Mouse (Mus musculus) embryonic facial prominence, embryonic 14.5 days (tissue): ENCODE measurements around the gene 3300002I08Rik. TPM values are rescaled to one million over a fixed set of nuclear protein-coding genes. Genes with fewer than 3 reads are reported as not detected.
"Not testable (repeated sequence)": the region's sequence is repeated elsewhere in the genome, so short reads cannot be mapped to it uniquely, and the experiment has no call there.

Experiments
- ATAC-seq: fragments of 200-750 bp; cut with Nextera tagmentation; 2 replicates; pipeline ENCODE4 v1.8.0; 2017; ENCODE audit warnings: low read depth, moderate number of reproducible peaks, moderate TSS enrichment
- DNase-seq: peaks from one replicate; pipeline ENCODE4 v3.0.0-alpha.2; 2015; ENCODE audit warnings: low spot score
- H3K27ac ChIP-seq: fragments of 300-500 bp; sonication (generic); replicated peaks from 2 replicates; pipeline ENCODE4 v1.5.1; 2014; ENCODE audit warnings: low read depth, mild to moderate bottlenecking, low read length, moderate library complexity
- H3K27me3 ChIP-seq: fragments of 300-500 bp; sonication (generic); replicated peaks from 2 replicates; pipeline ENCODE4 v1.6.1; 2014; ENCODE audit warnings: low read length; ENCODE audit not compliant: control insufficient read depth, insufficient read depth
- H3K36me3 ChIP-seq: fragments of 300-500 bp; sonication (generic); 2 replicates; pipeline ENCODE4 v1.6.1; 2014; ENCODE audit warnings: low read length, mixed read lengths; ENCODE audit not compliant: control insufficient read depth, insufficient read depth
- H3K4me1 ChIP-seq: fragments of 300-500 bp; sonication (generic); 2 replicates; pipeline ENCODE4 v1.6.1; 2014; ENCODE audit warnings: antibody characterized with exemption, low read length; ENCODE audit not compliant: control insufficient read depth, insufficient read depth
- H3K4me2 ChIP-seq: fragments of 300-500 bp; sonication (generic); 2 replicates; pipeline ENCODE4 v1.6.1; 2014; ENCODE audit warnings: low read depth, mild to moderate bottlenecking, low read length, moderate library complexity, mixed read lengths
- H3K4me3 ChIP-seq: fragments of 300-500 bp; sonication (generic); 2 replicates; pipeline ENCODE4 v1.5.1; 2014; ENCODE audit warnings: low read depth, mild to moderate bottlenecking, low read length
- H3K9ac ChIP-seq: fragments of 300-500 bp; sonication (generic); 2 replicates; pipeline ENCODE4 v1.6.1; 2014; ENCODE audit warnings: low read depth, mild to moderate bottlenecking, low read length, moderate library complexity, mixed read lengths
- H3K9me3 ChIP-seq: fragments of 300-500 bp; sonication (generic); 2 replicates; pipeline ENCODE4 v1.6.1; 2016; ENCODE audit warnings: low read length; ENCODE audit not compliant: control insufficient read depth
- WGBS: fragments of 180-500 bp; shearing (Covaris S2); extraction: QIAGEN DNeasy Blood & Tissue Kit; methylation state at CpG from one replicate; pipeline ENCODE4 v1.1.7; 2014; 5-methylcytosine and 5-hydroxymethylcytosine counted together
- polyA plus RNA-seq: library from polyadenylated mRNA; unstranded; fragments of >200 nt; fragmentation: Nextera tagmentation; extraction: Ambion mirVana; gene quantifications from 2 replicates; pipeline ENCODE4 v1.2.1, GENCODE M21; 2014

3300002I08Rik gene
- polyA plus RNA-seq, 1 experiment from 2014 or later = 6.6 TPM

DNA sequence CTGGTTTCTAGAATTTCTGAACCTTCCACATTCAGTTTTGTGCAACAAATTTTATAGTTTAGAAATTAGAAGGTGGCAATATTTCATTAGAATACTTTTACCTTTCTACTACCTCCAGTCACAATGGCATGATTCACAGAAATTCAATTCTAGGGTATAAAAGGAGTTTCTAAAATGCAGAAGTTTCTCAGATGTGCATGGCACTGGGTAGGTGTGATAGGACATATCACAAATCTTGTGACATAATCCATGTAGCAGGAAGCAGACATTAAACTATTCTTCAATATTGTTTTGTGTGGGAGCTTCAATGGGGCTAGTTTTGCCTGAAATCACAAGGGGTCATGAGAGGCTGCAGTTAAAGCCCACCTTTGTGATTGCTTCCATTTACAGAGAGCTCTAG, 46.4 kb downstream of the 3300002I08Rik start:
- ATAC-seq (no peak), DNase-seq (no peak)
- H3K9ac ChIP-seq = no peak overlapping the region
- no peak overlapping the region for H3K27ac ChIP-seq
- H3K4me2 ChIP-seq = no peak overlapping the region
- no peaks in the 10 kb centered on the region for H3K4me1 ChIP-seq
- H3K36me3 ChIP-seq = peaks cover 31% of the 10 kb centered on the region
- H3K27me3 ChIP-seq = no peaks in the 10 kb centered on the region
- peaks cover 51% of the 10 kb centered on the region for H3K9me3 ChIP-seq
- H3K4me3 ChIP-seq = no peak overlapping the region

DNA sequence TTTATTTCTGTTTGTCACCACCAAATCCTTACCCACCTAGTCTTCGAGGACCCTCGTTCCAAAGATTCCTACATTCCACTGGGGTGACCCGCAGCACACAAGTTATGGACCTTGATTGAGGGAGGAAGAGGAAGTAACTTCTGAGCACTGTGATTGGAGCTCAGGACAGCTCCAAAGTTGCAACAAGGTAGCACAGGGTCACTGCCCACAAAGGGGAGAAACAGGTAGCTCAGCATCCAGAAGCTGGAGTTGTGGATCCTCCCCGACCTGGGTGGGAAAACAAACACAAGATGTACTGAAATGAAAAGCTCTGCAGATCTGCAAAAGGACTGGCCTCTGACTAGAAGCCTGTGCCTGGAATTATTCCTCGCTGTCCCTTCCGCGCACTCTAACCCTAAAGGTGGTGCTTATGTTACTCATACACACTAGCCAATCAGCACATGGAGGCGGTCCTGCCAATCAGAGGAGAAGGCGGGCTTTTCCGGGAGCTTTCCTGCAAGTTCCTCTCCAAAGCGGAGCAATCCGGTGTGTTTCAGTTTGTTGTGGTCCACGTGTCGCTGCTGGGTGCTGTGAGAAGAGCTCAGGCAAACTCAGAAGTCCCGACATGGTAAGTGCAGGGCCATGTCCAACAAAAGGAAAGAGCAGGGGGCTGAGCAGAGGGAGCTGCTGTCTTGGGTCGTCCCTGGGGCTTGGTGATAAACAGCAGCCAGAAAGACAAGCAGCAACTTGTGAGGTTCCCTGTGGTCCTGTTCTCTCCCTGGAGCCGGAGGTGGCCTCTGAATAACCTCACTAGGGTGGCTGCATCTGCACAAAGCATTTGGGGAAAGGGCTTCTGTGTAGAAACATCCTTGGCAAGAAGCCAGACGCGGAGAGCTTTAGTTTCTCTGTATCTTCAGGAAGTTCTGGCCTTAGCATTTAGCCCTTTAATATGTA, 51.3 kb downstream of the 3300002I08Rik start:
- not testable (repeated sequence) for H3K4me1 ChIP-seq, H3K27ac ChIP-seq, H3K27me3 ChIP-seq
- ATAC-seq (peak; percentile 99), DNase-seq (peak; percentile 96)
- Histone ChIP-seq H3K4me2 (peak overlapping the region; percentile 60), H3K4me3 (peak overlapping the region; percentile 47), H3K9me3 (peaks cover 15% of the 10 kb centered on the region), H3K36me3 (peaks cover 13% of the 10 kb centered on the region), H3K9ac (peak overlapping the region; percentile 71)
- WGBS = 17% methylated on average over 19 of the region's 19 CpGs

- Histone ChIP-seq H3K9ac (no peak overlapping the region), H3K4me3 (no peak overlapping the region), H3K27me3 (no peaks in the 10 kb centered on the region), H3K4me1 (no peaks in the 10 kb centered on the region), H3K9me3 (no peaks in the 10 kb centered on the region), H3K4me2 (no peak overlapping the region), H3K27ac (no peak overlapping the region), H3K36me3 (no peaks in the 10 kb centered on the region)
- 86% methylated on average over 10 of the region's 10 CpGs for WGBS
- ATAC-seq (no peak), DNase-seq (no peak)
These were observed 55.3 kb downstream of the 3300002I08Rik start for GRCm38 (mm10) chr2:150307183-150307773.

GRCm38 (mm10) chr2:150299096-150299495, 63.5 kb downstream of the 3300002I08Rik start:
- WGBS = 52% methylated on average over 1 of the region's 1 CpGs
- H3K9me3 ChIP-seq = no peaks in the 10 kb centered on the region
- H3K27ac ChIP-seq = no peak overlapping the region
- H3K36me3 ChIP-seq = no peaks in the 10 kb centered on the region
- no peak overlapping the region for H3K9ac ChIP-seq
- no peaks in the 10 kb centered on the region for H3K27me3 ChIP-seq
- H3K4me1 ChIP-seq = no peaks in the 10 kb centered on the region
- ATAC-seq = no peak
- no peak overlapping the region for H3K4me3 ChIP-seq
- DNase-seq = no peak
- H3K4me2 ChIP-seq = no peak overlapping the region

DNA sequence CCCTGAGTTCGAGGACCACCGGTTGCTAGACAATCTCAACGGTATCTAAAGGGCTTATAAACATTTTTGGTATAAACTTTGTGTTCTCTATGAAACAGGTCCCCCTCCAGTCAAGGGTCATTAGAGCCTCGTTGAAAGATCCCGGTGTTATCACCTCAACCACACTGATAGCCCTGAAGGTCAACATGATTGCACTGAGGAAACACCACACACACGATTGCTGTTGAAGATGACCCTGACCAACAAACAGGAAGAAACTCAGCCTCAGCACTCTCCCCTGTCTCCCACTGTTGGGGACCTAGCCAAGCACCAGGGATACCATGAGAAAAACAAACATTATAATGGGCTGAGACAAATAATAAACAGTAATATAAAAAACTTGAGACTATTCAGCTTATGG, 68.9 kb downstream of the 3300002I08Rik start:
- 84% methylated on average over 6 of the region's 6 CpGs for WGBS
- H3K4me1 ChIP-seq = no peaks in the 10 kb centered on the region
- ATAC-seq (no peak), DNase-seq (no peak)
- no peak overlapping the region for H3K27ac ChIP-seq
- no peak overlapping the region for H3K9ac ChIP-seq
- no peak overlapping the region for H3K4me2 ChIP-seq
- no peak overlapping the region for H3K4me3 ChIP-seq
- no peaks in the 10 kb centered on the region for H3K36me3 ChIP-seq
- H3K27me3 ChIP-seq = no peaks in the 10 kb centered on the region
- no peaks in the 10 kb centered on the region for H3K9me3 ChIP-seq

Other genes starting within 250 kb of the 3300002I08Rik start
- gene Zfp120, start 226.1 kb downstream of the 3300002I08Rik start, polyA plus RNA-seq = 8.2 and 9.6 TPM in 2 replicates
- not detected in 2 replicates for gene Gm10770, start 183.1 kb downstream of the 3300002I08Rik start, polyA plus RNA-seq
- gene Gm14139, start 181.0 kb downstream of the 3300002I08Rik start, polyA plus RNA-seq = not detected in 2 replicates
- gene Zfp937, start 144.7 kb downstream of the 3300002I08Rik start, polyA plus RNA-seq = 7.3 and 7.7 TPM in 2 replicates
- gene Gm21994, start 107.2 kb downstream of the 3300002I08Rik start, polyA plus RNA-seq = 2.2 and 3.8 TPM in 2 replicates
- not detected in 2 replicates for gene Gm14124, start 105.2 kb downstream of the 3300002I08Rik start, polyA plus RNA-seq
- 2.5 and 3.3 TPM in 2 replicates for gene Gm10130, start 39.1 kb downstream of the 3300002I08Rik start, polyA plus RNA-seq
- gene Zfp442, start 88.7 kb upstream of the 3300002I08Rik start, polyA plus RNA-seq = 5.9 and 6.2 TPM in 2 replicates
- 0.10 TPM in 1 of 2 replicates, not detected in the other for gene Zfp345, start 122.3 kb upstream of the 3300002I08Rik start, polyA plus RNA-seq
- 1.5 and 2.6 TPM in 2 replicates for gene Cst7, start 207.7 kb upstream of the 3300002I08Rik start, polyA plus RNA-seq
- 36.8 and 37.1 TPM in 2 replicates for gene Apmap, start 245.8 kb upstream of the 3300002I08Rik start, polyA plus RNA-seq